Mouse (Mus musculus) brown adipose tissue, adult 24 weeks (tissue): ENCODE results near the gene Irf5. TPM values are rescaled to one million over a fixed set of nuclear protein-coding genes. Genes with fewer than 3 reads are reported as not detected.

ENCODE experiments used
- H3K27ac ChIP-seq: fragments of 200-500 bp; replicated peaks from 2 replicates; pipeline ENCODE4 v1.5.1; 2012; ENCODE audit warnings: low read depth, mild to moderate bottlenecking, low read length
- H3K4me1 ChIP-seq: fragments of 200-500 bp; 2 replicates; pipeline ENCODE4 v1.6.1; 2012; ENCODE audit warnings: low read length, mixed read lengths; ENCODE audit not compliant: control insufficient read depth, insufficient read depth, insufficient read length
- H3K4me3 ChIP-seq: fragments of 200-500 bp; 2 replicates; pipeline ENCODE4 v1.5.1; 2012; ENCODE audit warnings: low read depth, mild to moderate bottlenecking, low read length, moderate library complexity; ENCODE audit not compliant: insufficient read depth
- polyA plus RNA-seq: library from polyadenylated mRNA; stranded (reverse); fragments of >200 nt; gene quantifications from 2 replicates; pipeline ENCODE4 v1.2.4, GENCODE M21; 2012; ENCODE audit not compliant: missing spikeins, insufficient read depth, insufficient read length

Irf5 gene
- 2.0 and 2.6 TPM in 2 replicates for polyA plus RNA-seq

- peak within 1 kb of the TSS; percentile 59 for H3K4me3 ChIP-seq
- H3K4me1 ChIP-seq = peaks cover 5% of the 10 kb centered on the region; the same call in 1 of the 2 replicates
- H3K27ac ChIP-seq = peak within 1 kb of the TSS; percentile 70
Measured at GRCm38 (mm10) chr6:29526281-29527251, at the start of gene Irf5. Gene Irf5 (plus strand): TSS chr6:29526625.

GRCm38 (mm10) chr6:29482691-29483090, 43.7 kb upstream of the Irf5 start:
- no peaks in the 10 kb centered on the region; the same call in 1 of the 2 replicates for H3K4me1 ChIP-seq

GRCm38 (mm10) chr6:29484716-29485559, 41.5 kb upstream of the Irf5 start:
- H3K4me1 ChIP-seq = no peaks in the 10 kb centered on the region; the same call in 1 of the 2 replicates
- H3K4me3 ChIP-seq = peak overlapping the region; percentile 47
- no peak overlapping the region for H3K27ac ChIP-seq

More at GRCm38 (mm10) chr6:29482691-29483090, 43.7 kb upstream of the Irf5 start:
- Histone ChIP-seq H3K4me3 (no peak overlapping the region), H3K27ac (no peak overlapping the region)

GRCm38 (mm10) chr6:29485951-29486350, 40.5 kb upstream of the Irf5 start:
- H3K4me3 ChIP-seq = no peak overlapping the region
- H3K27ac ChIP-seq = no peak overlapping the region
- H3K4me1 ChIP-seq = no peaks in the 10 kb centered on the region; the same call in 1 of the 2 replicates

- no peaks in the 10 kb centered on the region for H3K4me1 ChIP-seq
- no peak overlapping the region for H3K4me3 ChIP-seq
- no peak overlapping the region for H3K27ac ChIP-seq
Measured at GRCm38 (mm10) chr6:29494101-29494500, 32.3 kb upstream of the Irf5 start.

GRCm38 (mm10) chr6:29496270-29496669, 30.2 kb upstream of the Irf5 start:
- Histone ChIP-seq H3K27ac (no peak overlapping the region), H3K4me1 (no peaks in the 10 kb centered on the region), H3K4me3 (no peak overlapping the region)

GRCm38 (mm10) chr6:29497791-29498190, 28.6 kb upstream of the Irf5 start:
- Histone ChIP-seq H3K4me1 (no peaks in the 10 kb centered on the region), H3K4me3 (no peak overlapping the region), H3K27ac (no peak overlapping the region)

GRCm38 (mm10) chr6:29500177-29500576, 26.2 kb upstream of the Irf5 start:
- Histone ChIP-seq H3K4me1 (no peaks in the 10 kb centered on the region), H3K4me3 (no peak overlapping the region), H3K27ac (no peak overlapping the region)

- H3K4me3 ChIP-seq = no peak overlapping the region
- H3K4me1 ChIP-seq = no peaks in the 10 kb centered on the region
- no peak overlapping the region for H3K27ac ChIP-seq
Measured at GRCm38 (mm10) chr6:29500810-29501209, 25.6 kb upstream of the Irf5 start.

- H3K27ac ChIP-seq = no peak overlapping the region
- H3K4me1 ChIP-seq = no peaks in the 10 kb centered on the region
- no peak overlapping the region for H3K4me3 ChIP-seq
Measured at GRCm38 (mm10) chr6:29501599-29501998, 24.8 kb upstream of the Irf5 start.

GRCm38 (mm10) chr6:29505493-29505892, 20.9 kb upstream of the Irf5 start:
- no peaks in the 10 kb centered on the region for H3K4me1 ChIP-seq
- no peak overlapping the region for H3K27ac ChIP-seq
- no peak overlapping the region for H3K4me3 ChIP-seq

GRCm38 (mm10) chr6:29506834-29507233, 19.6 kb upstream of the Irf5 start:
- H3K27ac ChIP-seq = no peak overlapping the region
- no peaks in the 10 kb centered on the region for H3K4me1 ChIP-seq
- H3K4me3 ChIP-seq = 0 out of 2 replicates have a peak overlapping the region, but pooled peaks have one; percentile 13

- Histone ChIP-seq H3K4me1 (no peaks in the 10 kb centered on the region), H3K27ac (no peak within 1 kb of the TSS), H3K4me3 (peak within 1 kb of the TSS; percentile 46; the same call in 1 of the 2 replicates)
Measured at GRCm38 (mm10) chr6:29507447-29508309, 18.7 kb upstream of the Irf5 start, which contains the start of gene Kcp. Gene Kcp (minus strand): TSS chr6:29507952.

- H3K27ac ChIP-seq = no peak overlapping the region
- H3K4me1 ChIP-seq = no peaks in the 10 kb centered on the region
Measured at GRCm38 (mm10) chr6:29509086-29509485, 17.3 kb upstream of the Irf5 start.

More at GRCm38 (mm10) chr6:29509086-29509485, 17.3 kb upstream of the Irf5 start:
- no peak overlapping the region for H3K4me3 ChIP-seq
